Mouse (Mus musculus) mouse embryonic stem cell (cell line): ENCODE measurements at regions not wholly inside any gene's neighbourhood (a gene's known extent, or its start where the extent isn't known, plus 50 kb on each side); places are given as distances from the start of the nearest gene placed in this dataset.

Experiments used
- in situ Hi-C, 2 experiments: fragments of 300-500 bp; cut with MboI; formaldehyde crosslinking; loops; 1 replicate in 1 of 2; 3 replicates in 1 of 2; pipeline ENCODE4 v1.14.3; 2019 to 2020; ENCODE audit warnings: low sequenced_read_pairs in 2 of 2, low pct_unique_long_range_greater_than_20kb in 1 of 2, mixed read lengths in 1 of 2; ENCODE audit not compliant: unreplicated experiment in 1 of 2

GRCm38 (mm10) chr3:127958919-127959684 lies 63.0 kb upstream of the Fam241a start:
- in situ Hi-C loops: no loop called here

- in situ Hi-C loops: no loop called here
These were observed 58.7 kb upstream of the Fam241a start for GRCm38 (mm10) chr3:127954856-127955255.

GRCm38 (mm10) chr3:127953610-127954009 lies 57.5 kb upstream of the Fam241a start:
- in situ Hi-C loops: no loop called here

DNA sequence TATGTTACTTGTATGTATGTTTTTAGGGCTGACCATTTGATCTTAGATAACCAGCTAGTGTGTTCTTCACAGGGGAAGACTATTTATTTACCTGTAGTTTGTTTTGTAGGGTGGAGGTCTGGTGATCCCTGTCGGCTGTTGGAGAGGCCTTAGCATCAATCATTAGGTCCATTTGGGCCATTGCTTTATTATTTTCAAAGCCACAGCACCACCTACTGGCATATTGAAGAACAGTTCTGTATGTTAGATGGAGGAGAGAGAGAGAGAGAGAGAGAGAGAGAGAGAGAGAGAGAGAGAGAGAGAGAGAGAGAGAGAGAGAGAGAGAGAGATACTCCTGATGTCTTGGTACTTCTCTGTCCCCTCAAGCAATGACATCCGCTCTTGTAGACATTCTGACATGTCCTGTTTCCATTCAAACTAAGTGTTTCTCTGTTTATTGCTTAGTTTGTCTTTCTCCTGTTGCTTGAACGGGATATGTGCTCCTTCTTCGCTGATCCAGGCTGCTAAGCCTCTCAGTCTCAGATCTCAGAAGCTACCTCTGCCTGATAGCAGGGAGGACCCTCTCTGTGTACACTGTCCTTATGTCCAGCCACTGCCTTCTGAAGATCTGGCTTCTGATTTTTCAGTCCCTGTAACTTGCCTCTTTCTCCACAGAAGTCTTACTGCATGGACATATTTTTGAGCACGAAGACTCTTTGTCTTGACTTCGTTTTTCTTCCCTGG lies 52.9 kb upstream of the Fam241a start:
- in situ Hi-C loops: loop anchor here (5.0 to 25.0 kb wide), 3 partner anchors 92 to 312 kb away; partner anchors contain the start of gene Neurog2 (in 2 of the 2)

DNA sequence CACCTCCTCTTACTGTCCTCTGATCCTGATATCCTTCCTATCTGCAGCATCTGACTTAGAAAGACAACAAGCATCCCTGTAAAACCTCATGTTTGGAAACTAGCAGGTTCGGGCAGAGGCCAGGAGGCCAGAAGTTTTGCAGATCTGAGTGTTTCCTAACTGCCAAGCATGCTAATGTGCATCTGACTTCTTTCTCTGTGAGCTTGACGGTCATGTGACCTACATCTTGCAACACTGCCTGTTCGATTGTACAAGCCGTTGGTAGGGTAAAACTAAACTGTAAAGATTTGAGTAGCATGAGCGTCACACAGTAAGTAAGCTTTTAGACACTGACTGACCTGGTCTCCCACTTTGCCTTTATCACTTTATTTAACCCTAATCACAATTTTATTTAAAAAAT lies 52.2 kb upstream of the Fam241a start:
- in situ Hi-C loops: loop anchor here (5.0 to 25.0 kb wide), 3 partner anchors 91 to 311 kb away; partner anchors contain the start of gene Neurog2 (in 2 of the 2)
